Mouse (Mus musculus): Measurements from ENCODE around the gene Myadml2. TPM values are rescaled to one million over a fixed set of nuclear protein-coding genes. Genes with fewer than 3 reads are reported as not detected.

The Myadml2 gene
- polyA plus RNA-seq, 1 experiment from 2014 or later = 3.4 TPM

- DNase-seq (ENCODE audit: low spot score) (no peak), ATAC-seq (ENCODE audit: low read depth) (no peak)
- H3K4me2 ChIP-seq (ENCODE audit: low read depth, low read length) = no peak overlapping the region
- peaks cover 64% of the 10 kb centered on the region for H3K36me3 ChIP-seq (ENCODE audit: control insufficient read depth, insufficient read depth, low read length)
- H3K4me3 ChIP-seq (ENCODE audit: low read depth, low read length) = no peak overlapping the region
- 76% methylated on average over 4 of the region's 4 CpGs for WGBS
- H3K9me3 ChIP-seq (ENCODE audit: control insufficient read depth, low read length) = no peaks in the 10 kb centered on the region
- H3K4me1 ChIP-seq (ENCODE audit: control insufficient read depth, insufficient read depth, low read length) = peaks cover 4% of the 10 kb centered on the region; the same call in 1 of the 2 replicates
- peaks cover 9% of the 10 kb centered on the region; the same call in 1 of the 2 replicates for H3K27me3 ChIP-seq (replicated peaks; ENCODE audit: control insufficient read depth, insufficient read depth, low read length)
- H3K9ac ChIP-seq (ENCODE audit: low read depth, low read length) = no peak overlapping the region
- no peak overlapping the region for H3K27ac ChIP-seq (replicated peaks; ENCODE audit: low read depth, low read length)
Measured at GRCm38 (mm10) chr11:120606764-120607163, 41.2 kb downstream of the Myadml2 start.

- Histone ChIP-seq H3K27ac (replicated peaks; ENCODE audit: low read depth, low read length) (no peak overlapping the region), H3K36me3 (ENCODE audit: control insufficient read depth, insufficient read depth, low read length) (peaks cover 62% of the 10 kb centered on the region), H3K4me2 (ENCODE audit: low read depth, low read length) (no peak overlapping the region), H3K4me3 (ENCODE audit: low read depth, low read length) (no peak overlapping the region), H3K9ac (ENCODE audit: low read depth, low read length) (no peak overlapping the region), H3K4me1 (ENCODE audit: control insufficient read depth, insufficient read depth, low read length) (peaks cover 4% of the 10 kb centered on the region; the same call in 1 of the 2 replicates), H3K9me3 (ENCODE audit: control insufficient read depth, low read length) (no peaks in the 10 kb centered on the region), H3K27me3 (replicated peaks; ENCODE audit: control insufficient read depth, insufficient read depth, low read length) (peaks cover 9% of the 10 kb centered on the region; the same call in 1 of the 2 replicates)
- ATAC-seq (ENCODE audit: low read depth) (no peak), DNase-seq (ENCODE audit: low spot score) (no peak)
- WGBS = 86% methylated on average over 7 of the region's 7 CpGs
Measured at GRCm38 (mm10) chr11:120605667-120606066, 42.3 kb downstream of the Myadml2 start.

GRCm38 (mm10) chr11:120603545-120603944 lies 44.4 kb downstream of the Myadml2 start:
- Histone ChIP-seq H3K4me2 (ENCODE audit: low read depth, low read length) (no peak overlapping the region), H3K36me3 (ENCODE audit: control insufficient read depth, insufficient read depth, low read length) (peaks cover 69% of the 10 kb centered on the region), H3K4me1 (ENCODE audit: control insufficient read depth, insufficient read depth, low read length) (peaks cover 9% of the 10 kb centered on the region; the same call in 1 of the 2 replicates), H3K9ac (ENCODE audit: low read depth, low read length) (no peak overlapping the region), H3K4me3 (ENCODE audit: low read depth, low read length) (no peak overlapping the region), H3K9me3 (ENCODE audit: control insufficient read depth, low read length) (no peaks in the 10 kb centered on the region), H3K27me3 (replicated peaks; ENCODE audit: control insufficient read depth, insufficient read depth, low read length) (0 out of 2 replicates have a peak, but pooled peaks cover under 1% of the 10 kb centered on the region), H3K27ac (replicated peaks; ENCODE audit: low read depth, low read length) (no peak overlapping the region)
- no peak for DNase-seq (ENCODE audit: low spot score)
- no peak for ATAC-seq (ENCODE audit: low read depth)
- WGBS = 83% methylated on average over 2 of the region's 2 CpGs

GRCm38 (mm10) chr11:120600716-120601115 lies 47.2 kb downstream of the Myadml2 start:
- Histone ChIP-seq H3K36me3 (ENCODE audit: control insufficient read depth, insufficient read depth, low read length) (peaks cover 71% of the 10 kb centered on the region), H3K27me3 (replicated peaks; ENCODE audit: control insufficient read depth, insufficient read depth, low read length) (no peaks in the 10 kb centered on the region), H3K27ac (replicated peaks; ENCODE audit: low read depth, low read length) (no peak overlapping the region), H3K4me2 (ENCODE audit: low read depth, low read length) (no peak overlapping the region), H3K4me1 (ENCODE audit: control insufficient read depth, insufficient read depth, low read length) (peaks cover 10% of the 10 kb centered on the region), H3K4me3 (ENCODE audit: low read depth, low read length) (no peak overlapping the region), H3K9ac (ENCODE audit: low read depth, low read length) (no peak overlapping the region), H3K9me3 (ENCODE audit: control insufficient read depth, low read length) (no peaks in the 10 kb centered on the region)
- WGBS = 96% methylated on average over 3 of the region's 3 CpGs
- DNase-seq (ENCODE audit: low spot score) (no peak), ATAC-seq (ENCODE audit: low read depth) (no peak)

- peak overlapping the region; percentile 94 for H3K27ac ChIP-seq (replicated peaks; ENCODE audit: low read depth, low read length)
- peak overlapping the region; percentile 100 for H3K9ac ChIP-seq (ENCODE audit: low read depth, low read length)
- H3K4me3 ChIP-seq (ENCODE audit: low read depth, low read length) = peak overlapping the region; percentile 100
- peaks cover 10% of the 10 kb centered on the region for H3K4me1 ChIP-seq (ENCODE audit: control insufficient read depth, insufficient read depth, low read length)
- no peaks in the 10 kb centered on the region for H3K27me3 ChIP-seq (replicated peaks; ENCODE audit: control insufficient read depth, insufficient read depth, low read length)
- no peaks in the 10 kb centered on the region for H3K9me3 ChIP-seq (ENCODE audit: control insufficient read depth, low read length)
- peaks cover 70% of the 10 kb centered on the region for H3K36me3 ChIP-seq (ENCODE audit: control insufficient read depth, insufficient read depth, low read length)
- no peak for ATAC-seq (ENCODE audit: low read depth)
- DNase-seq (ENCODE audit: low spot score) = no peak
- peak overlapping the region; percentile 95 for H3K4me2 ChIP-seq (ENCODE audit: low read depth, low read length)
- 45% methylated on average over 17 of the region's 17 CpGs for WGBS
Measured at GRCm38 (mm10) chr11:120598990-120599549, 48.9 kb downstream of the Myadml2 start.

GRCm38 (mm10) chr11:120598283-120598989 lies 49.5 kb downstream of the Myadml2 start, which contains the start of the genes Alyref and Anapc11:
Alyref (minus strand) TSS chr11:120598365.
Anapc11 (plus strand) TSS chr11:120598421.
- Histone ChIP-seq H3K9ac (ENCODE audit: low read depth, low read length) (peak within 1 kb of the TSS; percentile 100), H3K4me1 (ENCODE audit: control insufficient read depth, insufficient read depth, low read length) (peaks cover 10% of the 10 kb centered on the region), H3K9me3 (ENCODE audit: control insufficient read depth, low read length) (no peaks in the 10 kb centered on the region), H3K4me3 (ENCODE audit: low read depth, low read length) (peak within 1 kb of the TSS; percentile 100), H3K27me3 (replicated peaks; ENCODE audit: control insufficient read depth, insufficient read depth, low read length) (no peaks in the 10 kb centered on the region), H3K36me3 (ENCODE audit: control insufficient read depth, insufficient read depth, low read length) (peaks cover 70% of the 10 kb centered on the region), H3K27ac (replicated peaks; ENCODE audit: low read depth, low read length) (peak within 1 kb of the TSS; percentile 94), H3K4me2 (ENCODE audit: low read depth, low read length) (peak within 1 kb of the TSS; percentile 95)
- under 1% methylated on average over 24 of the region's 88 CpGs for WGBS
- peak; percentile 98 for DNase-seq (ENCODE audit: low spot score)
- ATAC-seq (ENCODE audit: low read depth) = peak; percentile 99

- ATAC-seq (ENCODE audit: low read depth) = peak; percentile 23
- H3K27ac ChIP-seq (replicated peaks; ENCODE audit: low read depth, low read length) = peak overlapping the region; percentile 94
- 9% methylated on average over 30 of the region's 99 CpGs for WGBS
- H3K9me3 ChIP-seq (ENCODE audit: control insufficient read depth, low read length) = no peaks in the 10 kb centered on the region
- peaks cover 70% of the 10 kb centered on the region for H3K36me3 ChIP-seq (ENCODE audit: control insufficient read depth, insufficient read depth, low read length)
- peak overlapping the region; percentile 95 for H3K4me2 ChIP-seq (ENCODE audit: low read depth, low read length)
- H3K27me3 ChIP-seq (replicated peaks; ENCODE audit: control insufficient read depth, insufficient read depth, low read length) = no peaks in the 10 kb centered on the region
- H3K4me1 ChIP-seq (ENCODE audit: control insufficient read depth, insufficient read depth, low read length) = peaks cover 10% of the 10 kb centered on the region
- H3K4me3 ChIP-seq (ENCODE audit: low read depth, low read length) = peak overlapping the region; percentile 100
- no peak for DNase-seq (ENCODE audit: low spot score)
- peak overlapping the region; percentile 100 for H3K9ac ChIP-seq (ENCODE audit: low read depth, low read length)
Measured at GRCm38 (mm10) chr11:120597240-120598235, 50.4 kb downstream of the Myadml2 start.

Data from embryonic facial prominence, embryonic 14.5 days (tissue).